Mouse (Mus musculus) liver, embryonic 14.5 days (tissue): ENCODE data around the gene Pcca.

Experiments used
- CTCF ChIP-seq: IDR thresholded peaks from 2 replicates; pipeline ENCODE4 v1.5.1; 2016; ENCODE audit warnings: antibody characterized with exemption, low read depth, control low read depth
- EP300 ChIP-seq: IDR thresholded peaks from 2 replicates; pipeline ENCODE4 v1.6.1; 2016; ENCODE audit warnings: antibody characterized with exemption, low read depth

DNA sequence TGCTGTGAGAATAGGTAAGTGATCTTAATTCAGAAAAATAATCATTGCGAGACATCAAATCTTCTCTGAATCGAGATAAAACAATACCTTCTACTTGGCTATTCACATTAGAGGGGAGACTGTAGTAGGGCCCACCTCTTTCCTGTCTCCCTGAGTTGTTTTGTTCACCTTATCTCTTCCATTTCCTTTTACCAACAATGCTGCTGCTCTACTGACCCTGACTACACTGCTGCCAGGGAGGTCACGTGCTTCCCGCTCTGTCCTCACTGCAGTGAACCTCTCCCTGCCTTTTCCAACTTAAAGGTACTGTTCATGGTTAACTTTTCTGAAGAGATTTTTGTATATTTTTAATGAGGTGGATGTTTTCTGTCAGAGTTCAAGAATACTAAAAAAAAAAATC is 52.8 kb downstream of the Pcca start:
- TF ChIP-seq EP300 (no peak), CTCF (no peak)
